Mouse (Mus musculus): ENCODE results near the gene Ppp2r5b. TPM values are rescaled to one million over a fixed set of nuclear protein-coding genes. Genes with fewer than 3 reads are reported as not detected.

Gene Ppp2r5b
- total RNA-seq, 2 experiments from 2014 or later: 28.8 to 32.5 TPM

DNA sequence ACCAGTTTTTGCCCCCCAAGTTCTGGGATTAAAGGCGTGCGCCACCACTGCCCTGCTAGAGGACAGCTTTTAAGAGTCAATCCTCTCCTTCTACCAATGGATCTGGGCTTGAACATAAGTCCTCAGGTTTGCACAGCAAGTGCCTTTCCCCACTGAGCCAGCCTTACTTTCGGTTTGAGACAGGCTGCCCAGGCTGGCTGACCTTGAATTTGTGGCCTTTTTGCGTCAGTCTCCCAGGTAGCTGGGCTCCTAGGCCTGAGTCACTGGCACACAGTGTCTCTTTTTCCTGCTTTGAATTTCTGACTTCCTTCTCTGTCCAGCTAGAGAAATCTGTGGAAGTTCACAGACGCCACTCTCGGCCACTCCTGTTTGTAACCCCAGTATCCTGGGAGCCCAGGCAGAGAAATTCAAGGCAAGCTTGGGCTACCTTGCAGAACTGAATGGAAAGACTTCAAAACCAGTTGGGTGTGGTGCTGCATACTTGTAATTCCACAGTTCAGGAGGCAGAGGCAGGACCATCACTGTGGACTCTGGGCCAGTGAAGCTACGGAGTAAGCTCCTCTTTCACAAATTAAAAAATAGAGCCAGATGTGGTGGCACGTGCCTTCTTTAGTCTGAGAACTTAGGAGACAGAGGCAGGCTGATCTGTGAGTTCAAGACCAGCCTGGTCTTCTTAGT lies 34.3 kb upstream of the Ppp2r5b start:
- DNase-seq: no peak

DNA sequence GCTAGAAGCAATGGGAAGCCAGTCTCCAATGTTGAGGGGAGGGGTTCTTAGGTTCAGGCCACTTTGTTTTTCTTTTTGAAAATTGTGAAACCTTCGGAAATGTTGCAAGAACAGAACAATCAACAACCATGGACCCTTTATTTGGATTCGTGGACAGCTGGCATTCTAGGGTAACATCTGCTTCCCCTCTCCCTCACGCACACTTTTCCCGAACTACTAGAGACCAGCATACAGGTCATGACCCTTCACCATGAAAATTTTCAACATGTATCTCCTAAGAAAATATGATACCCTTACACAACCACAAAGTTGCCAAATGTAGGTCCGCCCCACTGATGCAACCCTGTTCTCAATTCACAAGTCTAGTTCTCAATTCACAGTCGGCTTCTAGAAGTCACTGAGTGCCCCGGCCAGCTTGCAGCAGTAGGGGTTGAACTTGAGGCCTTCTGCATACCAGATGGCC lies 33.0 kb upstream of the Ppp2r5b start:
- DNase-seq: no peak

DNA sequence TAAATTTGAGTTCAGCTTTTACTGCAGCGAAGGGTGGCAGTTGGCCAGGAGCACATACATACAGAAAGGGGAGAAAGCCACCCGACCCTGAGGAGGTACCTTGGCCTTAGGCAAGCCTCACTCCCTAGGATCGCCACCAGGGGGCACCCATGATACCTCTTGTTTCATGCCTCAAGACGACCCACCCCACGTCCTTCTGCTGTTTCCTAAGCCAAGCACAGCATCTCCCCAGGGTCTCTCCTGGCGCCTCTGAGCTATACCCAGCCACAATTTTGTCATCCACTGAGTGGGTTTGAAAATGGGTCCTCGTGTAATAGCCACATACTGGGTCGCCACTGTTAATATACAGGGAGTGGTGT lies 32.5 kb upstream of the Ppp2r5b start:
- peak; percentile 75 for DNase-seq

DNA sequence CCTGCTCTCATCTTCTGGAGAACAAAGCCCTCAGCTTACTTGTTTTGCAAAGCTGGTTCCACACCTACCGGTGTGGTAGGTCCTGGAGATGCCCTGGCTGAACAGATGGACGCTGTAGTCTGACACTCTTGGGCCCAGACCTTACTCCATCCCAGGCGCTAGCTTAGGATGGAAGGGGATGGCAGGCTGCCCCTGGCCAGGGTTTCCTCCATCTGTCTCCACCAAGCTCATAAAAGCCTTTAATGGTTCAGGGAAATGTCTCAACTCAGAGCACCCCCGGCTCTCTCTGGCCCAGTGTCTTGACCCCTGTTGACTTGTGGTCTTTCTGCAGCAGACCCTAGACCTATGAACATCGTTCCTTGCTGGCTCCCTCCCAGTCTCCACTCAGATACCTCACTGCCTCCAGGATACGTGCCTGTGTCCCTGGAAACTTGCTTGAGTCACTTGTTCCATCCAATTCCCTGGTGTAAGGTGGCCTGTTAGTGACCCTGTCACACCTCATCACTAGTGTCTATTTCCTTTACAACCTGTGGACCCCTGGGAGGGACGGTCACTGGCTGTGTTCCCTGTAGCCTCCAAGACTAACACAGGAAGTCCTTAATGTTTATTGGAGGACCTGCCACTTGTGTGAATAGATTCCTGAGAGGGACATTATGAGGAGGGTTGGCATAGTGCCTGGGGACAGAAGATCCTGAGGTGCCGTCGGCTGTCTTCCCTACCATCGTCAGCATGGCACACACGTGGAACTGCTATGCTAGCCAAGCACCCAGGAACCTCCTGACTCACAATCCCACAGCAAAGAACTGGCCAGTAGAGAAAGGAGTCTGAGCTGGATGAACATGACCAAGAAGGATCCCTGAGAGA lies 31.9 kb upstream of the Ppp2r5b start:
- peak; percentile 38 for DNase-seq

DNA sequence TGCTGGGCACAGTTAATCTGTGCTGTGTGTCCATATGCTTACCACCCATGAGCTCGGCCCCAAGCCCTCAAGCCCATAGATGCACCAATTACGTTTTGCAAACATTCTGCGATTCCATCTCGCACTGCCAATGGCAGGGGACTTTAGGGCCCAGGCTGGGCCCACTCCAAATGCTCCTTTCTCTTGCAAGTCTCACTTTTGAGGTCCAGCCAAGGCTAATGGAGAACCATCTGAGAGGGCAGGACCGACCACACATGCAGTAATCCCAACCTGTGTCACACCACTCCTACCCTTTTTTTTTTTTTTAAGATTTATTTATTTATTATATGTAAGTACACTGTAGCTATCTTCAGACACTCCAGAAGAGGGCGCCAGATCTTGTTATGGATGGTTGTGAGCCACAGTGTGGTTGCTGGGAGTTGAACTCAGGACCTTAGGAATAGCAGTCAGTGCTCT lies 30.1 kb upstream of the Ppp2r5b start:
- no peak for DNase-seq

DNA sequence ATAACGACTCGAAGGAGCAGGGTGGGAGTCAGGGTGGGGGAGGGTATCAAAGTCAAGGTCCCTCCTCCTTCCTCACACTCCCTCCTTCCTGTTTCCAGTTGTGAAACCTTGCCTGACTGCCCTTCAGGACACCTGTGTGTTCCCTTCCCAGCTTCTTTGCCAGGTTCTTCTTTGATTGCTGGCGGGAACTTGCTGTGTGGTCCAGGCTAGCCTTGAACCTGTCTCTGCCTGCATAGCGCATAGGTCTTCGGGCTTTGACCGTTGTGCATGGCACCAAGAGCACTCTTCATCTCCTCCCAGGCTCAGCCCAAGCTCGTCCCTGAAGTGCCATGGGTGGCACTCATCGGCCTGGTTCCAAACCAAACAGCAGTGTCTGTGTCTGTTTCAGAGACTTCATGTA lies 29.3 kb upstream of the Ppp2r5b start:
- no peak for DNase-seq

DNA sequence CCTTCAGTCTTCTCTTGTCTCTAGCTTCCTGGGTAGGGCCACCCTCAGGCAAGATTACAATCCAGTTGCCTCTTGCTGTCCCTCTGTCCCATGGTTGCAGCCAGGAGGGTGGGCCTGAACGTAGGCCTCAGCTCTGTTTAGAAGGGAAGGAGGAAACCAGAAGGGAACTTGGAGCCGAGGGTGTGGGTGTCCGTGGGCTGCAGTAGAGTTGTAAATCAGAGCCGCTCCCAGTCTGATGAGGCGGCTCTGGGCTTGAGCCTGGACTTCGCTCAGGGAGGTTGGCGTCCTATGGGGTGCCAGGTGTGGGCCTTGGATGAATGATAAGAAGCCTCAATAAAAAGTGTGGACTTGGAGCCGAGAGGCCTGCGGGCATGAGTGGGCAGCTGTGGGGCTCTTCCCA lies 28.5 kb upstream of the Ppp2r5b start:
- DNase-seq: no peak

DNA sequence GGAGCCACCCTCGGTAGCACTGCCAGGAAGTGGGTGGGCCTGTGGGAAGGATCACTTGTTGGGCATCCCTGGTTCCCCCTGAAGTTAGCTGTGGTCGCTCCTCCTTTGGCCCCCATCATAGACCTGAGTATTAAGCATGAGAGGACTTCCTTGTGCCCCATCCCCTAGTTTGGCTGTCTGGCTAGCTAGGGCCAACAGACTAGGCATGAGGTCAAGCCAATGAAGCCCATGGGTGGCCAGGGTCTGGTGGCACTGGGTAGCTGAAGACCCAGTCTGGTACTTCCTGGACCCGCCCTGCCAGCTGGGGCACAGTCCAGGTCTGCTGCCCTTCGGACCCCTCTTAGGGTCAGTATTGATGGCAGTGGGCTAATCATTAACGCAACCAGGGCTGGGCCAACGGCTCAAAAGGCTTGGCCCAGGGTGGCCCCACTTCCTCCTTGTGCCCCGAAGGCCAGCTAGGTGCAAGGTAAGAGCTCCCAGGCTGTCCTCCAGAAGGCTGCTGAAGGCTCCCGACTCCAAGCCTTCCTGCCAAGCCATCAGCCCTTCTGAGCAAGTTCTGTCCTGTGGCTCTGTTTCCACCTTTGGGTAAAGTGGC lies 27.3 kb upstream of the Ppp2r5b start:
- DNase-seq: no peak

DNA sequence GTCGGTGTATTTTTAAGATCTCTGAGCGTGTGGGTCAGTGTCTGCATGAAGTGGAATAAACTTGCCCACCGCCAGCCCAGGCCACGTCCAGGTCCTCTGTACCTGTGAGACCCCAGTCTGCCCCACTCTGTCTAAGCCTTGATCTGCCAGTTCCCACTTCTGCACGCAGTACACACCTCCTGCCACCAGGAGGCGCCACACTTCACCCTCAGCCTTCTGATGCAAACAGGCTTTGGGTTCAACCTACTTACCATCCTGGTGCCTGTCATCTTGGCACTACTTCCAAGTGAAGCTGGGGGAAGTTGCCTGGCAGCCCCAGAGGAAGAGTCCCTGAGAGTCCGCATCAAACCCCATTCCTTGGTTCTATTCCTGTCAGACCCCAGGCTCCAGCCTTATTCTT lies 26.6 kb upstream of the Ppp2r5b start:
- no peak for DNase-seq

DNA sequence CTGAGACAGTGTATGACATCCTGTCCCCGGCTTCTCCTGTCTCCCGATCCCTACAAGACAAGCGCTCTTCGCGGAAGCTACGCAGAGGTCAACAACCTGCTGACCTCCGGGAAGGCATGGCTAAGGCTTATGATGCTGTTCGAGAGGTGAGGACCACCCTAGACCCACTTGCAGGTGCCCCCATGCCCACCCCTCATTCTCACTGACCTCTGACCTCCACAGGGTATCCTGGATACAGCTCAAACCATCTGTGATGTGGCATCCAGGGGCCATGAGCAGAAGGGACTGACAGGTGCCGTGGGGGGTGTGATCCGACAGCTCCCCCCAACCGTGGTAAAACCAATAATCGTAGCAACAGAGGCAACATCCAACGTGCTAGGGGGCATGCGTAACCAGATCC lies 25.7 kb upstream of the Ppp2r5b start:
- no peak for DNase-seq

DNA sequence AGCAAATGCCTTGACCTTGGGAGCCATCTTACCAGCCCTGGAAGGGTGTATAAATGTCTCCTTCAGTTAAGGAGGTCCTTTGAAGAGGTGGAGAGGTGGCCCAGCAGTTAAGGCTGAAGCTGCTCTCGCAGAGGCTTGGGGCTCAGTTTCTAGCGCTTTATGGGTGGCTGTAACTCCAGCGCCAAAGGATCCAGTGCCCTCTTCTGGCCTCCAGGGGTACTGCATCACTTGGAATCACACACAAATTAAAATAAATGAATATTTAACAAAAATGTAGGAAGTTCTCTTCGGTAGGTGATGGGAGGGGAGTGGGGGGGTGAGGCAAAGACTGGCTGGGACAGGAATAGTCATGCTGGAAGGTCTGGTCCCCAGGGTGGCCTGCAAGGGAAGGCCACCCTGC lies 25.3 kb upstream of the Ppp2r5b start:
- DNase-seq: no peak

DNA sequence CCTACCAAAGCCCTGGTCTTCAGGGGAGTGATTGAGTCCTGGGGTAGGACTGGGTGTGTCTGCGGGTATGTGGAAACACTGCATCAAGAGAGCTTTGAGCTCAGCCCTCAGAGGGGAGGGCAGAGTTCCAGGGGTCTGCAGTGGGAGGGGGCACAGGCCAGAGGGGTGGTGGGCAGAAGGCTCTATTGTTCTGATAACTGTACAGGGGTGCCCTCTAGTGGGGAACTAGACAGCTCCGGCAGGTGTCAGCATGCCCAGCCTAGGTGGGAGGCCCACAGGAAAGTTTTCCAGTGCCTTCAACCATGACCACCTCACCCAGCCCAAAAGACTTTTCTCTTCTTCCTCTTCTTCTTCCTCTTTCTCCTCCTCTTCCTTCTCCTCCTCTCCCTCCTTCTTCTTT lies 24.8 kb upstream of the Ppp2r5b start:
- no peak for DNase-seq

DNA sequence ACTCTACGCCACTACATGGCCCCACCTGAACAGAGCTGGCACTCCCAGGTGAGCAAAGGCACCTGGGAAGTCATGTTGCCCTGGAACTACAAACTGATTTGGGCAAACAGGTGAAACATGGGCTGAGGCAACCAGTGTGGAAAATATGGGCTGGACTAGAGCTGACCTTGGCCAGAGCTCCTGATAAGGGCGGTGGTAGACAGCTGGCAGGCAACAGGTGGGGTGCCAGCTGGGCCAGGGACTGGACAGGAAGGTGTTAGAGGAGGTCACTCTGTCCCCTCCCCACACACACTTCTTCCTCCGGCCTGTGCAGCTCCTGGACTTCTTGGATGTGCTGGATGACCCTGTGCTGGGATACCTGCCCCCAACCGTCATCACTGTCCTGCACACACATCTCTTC lies 17.3 kb upstream of the Ppp2r5b start:
- DNase-seq: no peak

DNA sequence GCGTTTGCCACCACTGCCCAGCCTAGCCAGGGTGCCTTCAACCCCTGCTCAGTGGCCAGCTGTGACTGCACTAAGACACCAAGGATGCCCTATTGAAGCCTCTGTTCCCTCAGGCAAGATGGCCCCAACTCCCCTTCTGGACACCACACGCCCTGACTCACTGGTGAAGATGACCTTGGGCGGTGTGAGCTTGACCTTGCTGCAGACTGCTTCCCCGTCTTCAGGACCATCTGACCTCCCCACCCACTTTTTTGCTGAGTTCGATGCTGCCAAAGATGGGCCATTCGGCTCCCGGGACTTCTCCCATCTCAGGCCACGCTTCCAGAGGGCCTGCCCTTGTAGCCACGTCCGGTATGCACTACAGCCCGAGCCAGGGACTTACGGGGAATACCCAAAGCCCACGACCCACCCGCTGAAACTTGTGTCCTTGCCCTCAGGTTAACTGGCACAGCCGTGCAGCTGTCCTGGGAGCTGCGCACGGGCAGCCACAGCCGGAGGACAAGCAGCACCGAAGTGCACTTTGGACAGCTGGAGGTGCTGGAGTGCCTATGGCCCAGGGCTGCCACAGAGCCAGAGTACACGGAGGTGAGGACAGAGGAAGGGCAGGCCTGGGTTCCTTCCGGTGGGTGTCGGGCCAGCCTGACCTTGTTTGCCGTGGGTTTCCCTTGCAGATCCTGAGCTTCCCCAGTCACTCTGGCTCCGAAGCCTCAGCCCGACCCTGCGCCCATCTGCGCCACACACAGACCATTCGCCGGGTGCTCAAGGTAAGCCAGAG lies 12.0 kb upstream of the Ppp2r5b start:
- DNase-seq: no peak

DNA sequence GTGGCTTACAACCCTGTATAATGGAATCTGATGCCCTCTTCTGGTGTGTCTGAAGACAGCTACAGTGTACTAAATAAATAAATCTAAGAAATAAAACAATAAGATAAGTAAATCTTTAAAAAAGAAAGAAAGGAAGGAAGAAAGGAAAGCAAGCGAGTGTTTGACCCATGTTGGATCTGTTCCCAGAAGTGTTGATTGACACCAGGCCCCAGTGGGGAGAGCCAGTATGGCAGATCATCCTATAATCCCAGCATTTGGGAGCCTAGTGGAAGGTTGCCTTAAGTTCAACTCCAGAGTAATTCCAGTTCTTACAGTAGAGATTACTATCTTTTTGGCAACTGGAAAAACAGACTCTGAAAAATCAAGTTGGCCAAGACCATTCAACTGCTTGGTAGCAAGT lies 10.1 kb upstream of the Ppp2r5b start:
- DNase-seq: no peak

DNA sequence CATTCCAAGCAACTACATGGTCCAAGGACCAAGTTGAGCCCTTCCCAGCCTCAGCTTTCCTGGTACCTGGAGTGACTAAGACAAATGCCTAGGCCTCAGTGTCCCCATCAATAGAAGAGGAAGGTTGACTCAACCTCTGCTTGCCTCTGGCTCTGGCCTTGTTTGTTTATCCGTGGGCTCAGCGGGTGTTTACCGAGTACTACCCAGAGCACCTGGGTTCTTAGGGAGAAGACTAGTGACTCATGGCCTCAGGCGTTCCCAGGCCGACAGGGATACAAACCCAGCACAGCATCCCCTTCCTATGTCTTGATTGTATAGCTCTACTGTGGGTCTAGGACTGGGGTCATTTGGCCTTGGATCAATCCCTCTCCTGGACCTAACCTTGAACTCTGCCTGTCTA lies 7.6 kb upstream of the Ppp2r5b start:
- no peak for DNase-seq

DNA sequence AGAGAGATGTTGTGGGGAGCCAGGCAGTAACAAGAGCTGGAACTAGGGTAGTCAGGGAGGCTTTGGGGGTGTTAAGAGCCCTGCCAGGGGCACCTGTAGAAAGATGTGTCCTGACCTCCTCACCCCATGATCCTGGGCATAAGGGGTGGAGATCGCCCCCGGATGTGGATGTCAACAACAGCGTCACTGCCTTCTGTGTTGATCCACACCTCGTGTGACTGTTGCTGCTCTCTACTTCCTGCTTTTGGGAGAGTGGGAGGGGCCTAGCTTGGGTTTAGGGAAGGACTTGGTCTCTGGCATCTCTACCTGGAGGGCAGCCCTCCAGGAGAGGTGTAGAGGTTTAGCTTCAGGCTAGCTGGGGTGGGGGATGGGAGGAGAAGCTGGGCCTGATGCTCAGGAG lies 6.6 kb upstream of the Ppp2r5b start:
- peak; percentile 34 for DNase-seq

DNA sequence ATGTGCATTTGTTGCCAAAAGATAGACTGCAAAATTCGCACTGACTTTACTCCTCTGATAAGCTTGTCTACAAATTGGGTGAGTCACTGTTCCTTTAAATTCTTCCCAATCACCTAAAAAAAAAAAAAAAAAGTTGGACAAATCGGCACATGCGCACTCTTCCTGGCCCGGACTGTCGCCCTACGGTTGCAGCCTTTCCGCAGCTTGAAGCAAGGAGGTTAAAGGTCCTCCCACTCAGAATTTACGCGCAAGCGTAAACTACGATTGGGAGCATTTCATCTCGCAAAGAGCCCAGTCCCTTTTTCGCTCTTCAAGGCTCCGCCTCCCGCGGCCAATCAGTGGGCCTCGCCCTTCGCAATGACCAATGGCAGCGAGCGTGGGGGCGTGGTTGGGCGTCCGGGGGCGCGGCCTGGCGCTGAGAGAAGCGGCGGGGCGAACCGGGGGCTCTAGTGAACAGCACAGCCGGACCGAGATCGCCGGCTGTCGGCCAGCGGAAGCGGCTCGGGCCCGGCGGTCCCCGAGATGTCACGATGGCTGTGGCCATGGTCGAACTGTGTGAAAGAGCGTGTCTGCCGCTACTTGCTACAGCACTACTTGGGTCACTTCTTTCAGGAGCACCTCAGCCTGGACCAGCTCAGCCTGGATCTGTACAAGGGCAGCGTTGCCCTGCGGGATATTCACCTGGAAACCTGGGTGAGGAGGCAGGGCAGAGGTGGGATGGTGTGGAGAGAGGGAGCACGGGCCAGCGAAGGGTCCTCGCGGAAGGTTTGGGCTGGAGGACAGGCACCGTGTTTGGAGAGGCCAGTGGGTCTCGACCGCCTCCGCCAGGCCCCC lies 5.8 kb upstream of the Ppp2r5b start, which contains the start of gene Atg2a:
Gene Atg2a, plus strand, starts transcription at position 395 of the 834 bp plus-strand sequence.
- DNase-seq: peak; percentile 99

DNA sequence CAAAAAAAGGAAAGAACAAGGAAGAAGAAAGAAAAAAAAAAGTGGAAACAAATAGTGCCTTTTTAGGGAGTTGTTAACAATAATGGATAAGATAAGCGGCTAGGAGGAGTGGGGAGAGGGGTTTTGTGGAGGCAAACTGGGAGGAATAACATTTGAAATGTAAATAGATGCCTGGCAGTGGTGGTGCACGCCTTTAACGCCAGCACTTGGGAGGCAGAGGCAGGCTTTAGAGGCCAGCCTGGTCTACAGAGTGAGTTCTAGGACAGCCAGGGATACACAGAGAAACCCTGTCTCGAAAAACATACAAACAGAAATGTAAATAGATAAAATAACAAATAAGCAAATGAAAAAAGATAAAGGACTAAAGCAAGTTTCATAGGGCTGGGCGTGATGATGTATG lies 5.1 kb upstream of the Ppp2r5b start:
- no peak for DNase-seq

DNA sequence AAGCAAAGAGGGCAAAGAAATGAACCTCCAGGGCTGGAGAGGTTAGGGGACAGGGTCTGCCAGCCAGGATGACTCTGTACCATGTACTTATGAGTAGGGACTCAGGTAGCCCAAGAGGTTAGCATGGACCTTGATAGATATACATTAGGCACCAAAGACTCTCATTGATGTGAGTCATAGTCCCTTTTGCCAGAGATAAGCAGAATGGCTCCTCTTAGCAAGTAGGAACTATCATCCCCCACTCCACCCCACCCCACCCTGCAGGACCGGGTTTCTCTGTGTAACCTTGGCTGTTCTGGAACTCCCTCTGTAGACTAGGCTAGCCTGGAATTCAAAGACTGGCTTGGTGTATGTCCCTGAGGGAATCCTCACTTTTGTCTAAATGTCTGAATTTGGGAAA lies 4.5 kb upstream of the Ppp2r5b start:
- DNase-seq: no peak

DNA sequence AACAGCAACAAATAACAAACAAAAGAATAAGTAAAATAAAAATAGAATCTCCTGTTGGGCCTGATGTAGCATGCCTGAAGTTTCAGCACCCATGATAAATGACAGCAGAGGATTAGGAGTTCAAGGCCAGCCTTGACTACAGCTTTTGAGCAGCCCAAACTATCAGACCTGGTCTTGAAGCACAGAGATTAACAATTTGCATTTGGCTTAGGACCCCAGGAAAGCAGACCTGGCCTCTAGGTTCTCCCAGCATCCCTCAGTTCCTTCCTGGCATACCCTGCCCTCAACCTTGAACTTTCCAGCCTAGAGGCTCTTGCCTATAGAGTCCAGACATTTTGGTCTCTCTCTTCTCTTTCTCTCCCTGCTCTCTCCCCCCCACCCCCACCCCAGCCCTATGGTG lies 3.1 kb upstream of the Ppp2r5b start:
- DNase-seq: no peak

DNA sequence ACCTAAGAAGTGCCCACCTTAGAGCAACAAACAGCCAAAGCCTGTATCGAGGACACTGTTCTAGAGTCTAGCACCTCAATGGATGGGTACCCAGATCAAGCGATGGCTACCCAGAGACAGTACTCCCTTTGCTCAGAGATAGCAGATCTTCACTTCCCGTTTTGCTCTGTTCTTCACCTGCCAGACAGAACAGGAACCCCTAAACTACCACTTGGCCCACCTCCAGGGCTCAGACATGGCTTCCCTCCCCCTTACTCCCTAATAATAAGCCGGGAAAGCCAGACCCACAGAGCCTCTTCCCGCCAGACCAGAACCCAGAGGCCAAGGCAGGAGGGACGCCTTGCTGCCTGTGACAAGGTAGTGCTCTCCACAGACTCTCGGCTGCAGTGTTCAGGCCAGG lies 1.2 kb upstream of the Ppp2r5b start:
- no peak for DNase-seq
